In genomic region chr10:61906226-61906625, GRCm38 (mm10) we compare ENCODE assay signal across 10 mouse cellular contexts.
A peak's percentile ranks its signal among the peaks of the same experiment; 100 is the strongest.
DNase-seq lines count a peak whose midpoint lies in the region; ATAC-seq lines count a peak whose summit lies in the region.
"Had no signal": no experiment of that assay in that cellular context is flagged by ENCODE, and none has a peak within 500 bp of the region (broad histone marks: within the 10 kb centered on the region; RNA-seq: fewer than 3 reads in every experiment).

No protein-coding gene starts in this region.

- no peaks in the 10 kb centered on the region for H3K27me3 ChIP-seq in intestine, embryonic 16.5 days (replicated peaks; ENCODE audit: control insufficient read depth, insufficient read depth, low read length)
- H3K27me3 ChIP-seq: embryonic facial prominence, embryonic 12.5 days had no signal

- H3K9me3 ChIP-seq in intestine, embryonic 16.5 days (ENCODE audit: control insufficient read depth, low read length), result no peaks in the 10 kb centered on the region
- H3K9me3 ChIP-seq: embryonic facial prominence, embryonic 12.5 days had no signal

- peaks cover 10% of the 10 kb centered on the region; the same call in 1 of the 2 replicates for H3K4me1 ChIP-seq in intestine, embryonic 16.5 days (ENCODE audit: control insufficient read depth, insufficient read depth, low read length)
- H3K4me1 ChIP-seq: embryonic facial prominence, embryonic 12.5 days had no signal

- no peaks in the 10 kb centered on the region for H3K36me3 ChIP-seq in intestine, embryonic 16.5 days (ENCODE audit: control insufficient read depth, insufficient read depth, low read length)
- H3K36me3 ChIP-seq: embryonic facial prominence, embryonic 12.5 days had no signal

- H3K4me2 ChIP-seq in intestine, embryonic 16.5 days (ENCODE audit: low read depth, low read length), result no peak overlapping the region
- H3K4me2 ChIP-seq: embryonic facial prominence, embryonic 12.5 days had no signal

- H3K27ac ChIP-seq in intestine, embryonic 16.5 days (ENCODE audit: low read length), result no peak overlapping the region

- WGBS in intestine, embryonic 16.5 days, result 33% methylated on average over 5 of the region's 5 CpGs

- 0 out of 2 replicates have a peak, but pooled peaks have one; percentile 21 for ATAC-seq in intestine, embryonic 16.5 days

- H3K9ac ChIP-seq in intestine, embryonic 16.5 days (ENCODE audit: low read depth, low read length), result no peak overlapping the region
- H3K9ac ChIP-seq: embryonic facial prominence, embryonic 12.5 days had no signal

- no peak overlapping the region for H3K4me3 ChIP-seq in intestine, embryonic 16.5 days (ENCODE audit: low read length)
- H3K4me3 ChIP-seq: embryonic facial prominence, embryonic 12.5 days; megakaryocyte, embryonic 14.5 days had no signal

- DNase-seq in adrenal gland, postnatal 10 days, result peak; percentile 36
- no peak for DNase-seq in adrenal gland, adult 18-20 months (ENCODE audit: low spot score in 2 of 2)
- DNase-seq in CD4-positive helper T cell, adult 2 months (ENCODE audit: low read depth, low spot score), result peak; percentile 22
- peak; percentile 53 to 64 for DNase-seq in gastrocnemius, adult 8-10 months (ENCODE audit: low spot score in 2 of 2)
- peak; percentile 73 for DNase-seq in thymus, postnatal 0 days (ENCODE audit: low spot score)
- no peak for DNase-seq in testis, postnatal 14 days (ENCODE audit: low spot score)
- no peak for DNase-seq in ovary, postnatal 36 days (ENCODE audit: low spot score)

Comparison
In these comparisons a context has a peak if more than half of its experiments do, and no peak if none do; other contexts are left out.
1. DNase-seq: peak in adrenal gland, postnatal 10 days (single experiment), CD4-positive helper T cell, adult 2 months (single experiment), gastrocnemius, adult 8-10 months (2 of 2) and thymus, postnatal 0 days (single experiment); none in adrenal gland, adult 18-20 months (0 of 2), testis, postnatal 14 days (single experiment) and ovary, postnatal 36 days (single experiment).